Mouse (Mus musculus) erythroblast, embryonic 14.5 days (primary cell): ENCODE results near the gene Tmem176a. TPM values are rescaled to one million over a fixed set of nuclear protein-coding genes. Genes with fewer than 3 reads are reported as not detected.

Source experiments
- H3K27me3 ChIP-seq: 2 replicates; pipeline ENCODE4 v1.6.1; 2012; ENCODE audit warnings: inconsistent platforms; ENCODE audit not compliant: control insufficient read depth
- H3K36me3 ChIP-seq: 2 replicates; pipeline ENCODE4 v1.6.1; 2012; ENCODE audit warnings: mild to moderate bottlenecking, inconsistent platforms; ENCODE audit not compliant: control insufficient read depth
- H3K4me1 ChIP-seq: 2 replicates; pipeline ENCODE4 v1.6.1; 2012; ENCODE audit warnings: inconsistent platforms; ENCODE audit not compliant: control insufficient read depth
- H3K4me3 ChIP-seq: replicated peaks from 2 replicates; pipeline ENCODE3; 2012; ENCODE audit warnings: moderate library complexity, mild to moderate bottlenecking, inconsistent platforms
- H3K9me3 ChIP-seq: 2 replicates; pipeline ENCODE4 v1.6.1; 2012; ENCODE audit warnings: low read length, inconsistent platforms, mixed read lengths; ENCODE audit not compliant: control insufficient read depth
- GATA1 ChIP-seq: IDR thresholded peaks from 2 replicates; pipeline ENCODE4 v1.6.1; 2012; ENCODE audit warnings: low read length, inconsistent platforms, mixed read lengths
- TAL1 ChIP-seq: IDR thresholded peaks from 3 replicates; pipeline ENCODE4 v1.6.1; 2012; ENCODE audit warnings: low read length, inconsistent platforms, mixed read lengths
- polyA plus RNA-seq: library from polyadenylated mRNA; stranded (reverse); fragments of >175 nt; gene quantifications from 2 replicates; pipeline ENCODE4 v1.2.3, GENCODE M21; 2012

Tmem176a gene
- polyA plus RNA-seq, 1 experiment = 0.32 TPM

- no peak for TF ChIP-seq GATA1
- H3K27me3 ChIP-seq = no peaks in the 10 kb centered on the region
- H3K9me3 ChIP-seq = no peaks in the 10 kb centered on the region
Measured at GRCm38 (mm10) chr6:48869774-48870173, 29.1 kb downstream of the Tmem176a start.

GRCm38 (mm10) chr6:48872596-48872995, 31.9 kb downstream of the Tmem176a start, which contains the start of gene Aoc1:
Gene Aoc1 (plus strand): TSS chr6:48872896.
- TF ChIP-seq TAL1 = no peak
- Histone ChIP-seq H3K36me3 (no peaks in the 10 kb centered on the region), H3K4me3 (no peak within 1 kb of the TSS), H3K9me3 (no peaks in the 10 kb centered on the region), H3K4me1 (no peaks in the 10 kb centered on the region), H3K27me3 (no peaks in the 10 kb centered on the region)

More at GRCm38 (mm10) chr6:48869774-48870173, 29.1 kb downstream of the Tmem176a start:
- Histone ChIP-seq H3K4me1 (no peaks in the 10 kb centered on the region), H3K4me3 (no peak overlapping the region), H3K36me3 (no peaks in the 10 kb centered on the region)

- no peaks in the 10 kb centered on the region for H3K4me1 ChIP-seq
- no peaks in the 10 kb centered on the region for H3K36me3 ChIP-seq
- no peaks in the 10 kb centered on the region for H3K27me3 ChIP-seq
- TF ChIP-seq TAL1 = no peak
- TF ChIP-seq GATA1 = no peak
- H3K4me3 ChIP-seq = no peak overlapping the region
- no peaks in the 10 kb centered on the region for H3K9me3 ChIP-seq
Measured at GRCm38 (mm10) chr6:48874576-48874975, 33.9 kb downstream of the Tmem176a start.

- Histone ChIP-seq H3K4me3 (no peak overlapping the region), H3K27me3 (no peaks in the 10 kb centered on the region), H3K36me3 (no peaks in the 10 kb centered on the region), H3K9me3 (no peaks in the 10 kb centered on the region), H3K4me1 (no peaks in the 10 kb centered on the region)
- TF ChIP-seq TAL1 = no peak
- TF ChIP-seq GATA1 = no peak
Measured at GRCm38 (mm10) chr6:48875515-48875914, 34.8 kb downstream of the Tmem176a start.

- no peaks in the 10 kb centered on the region for H3K36me3 ChIP-seq
- no peak overlapping the region for H3K4me3 ChIP-seq
- H3K4me1 ChIP-seq = no peaks in the 10 kb centered on the region
- no peaks in the 10 kb centered on the region for H3K27me3 ChIP-seq
- H3K9me3 ChIP-seq = no peaks in the 10 kb centered on the region
- TF ChIP-seq GATA1 = no peak
- TF ChIP-seq TAL1 = no peak
Measured at GRCm38 (mm10) chr6:48876510-48877135, 35.9 kb downstream of the Tmem176a start.

- Histone ChIP-seq H3K27me3 (no peaks in the 10 kb centered on the region), H3K9me3 (no peaks in the 10 kb centered on the region), H3K4me3 (no peak overlapping the region), H3K4me1 (no peaks in the 10 kb centered on the region), H3K36me3 (no peaks in the 10 kb centered on the region)
- TF ChIP-seq TAL1 = no peak
- TF ChIP-seq GATA1 = no peak
Measured at GRCm38 (mm10) chr6:48894203-48894602, 53.5 kb downstream of the Tmem176a start.

GRCm38 (mm10) chr6:48894938-48895818, 54.5 kb downstream of the Tmem176a start:
- no peak for TF ChIP-seq GATA1
- no peak for TF ChIP-seq TAL1
- Histone ChIP-seq H3K36me3 (no peaks in the 10 kb centered on the region), H3K4me1 (no peaks in the 10 kb centered on the region), H3K4me3 (no peak overlapping the region), H3K9me3 (no peaks in the 10 kb centered on the region), H3K27me3 (no peaks in the 10 kb centered on the region)

GRCm38 (mm10) chr6:48895941-48896340, 55.2 kb downstream of the Tmem176a start:
- H3K36me3 ChIP-seq = no peaks in the 10 kb centered on the region
- H3K27me3 ChIP-seq = no peaks in the 10 kb centered on the region
- TF ChIP-seq GATA1 (no peak), TAL1 (no peak)
- H3K4me3 ChIP-seq = no peak overlapping the region
- no peaks in the 10 kb centered on the region for H3K4me1 ChIP-seq
- no peaks in the 10 kb centered on the region for H3K9me3 ChIP-seq

Other genes starting within 250 kb of the Tmem176a start
- gene Repin1, start 247.0 kb upstream of the Tmem176a start, polyA plus RNA-seq = 0.06 and 0.15 TPM in 2 replicates
- not detected in 2 replicates for gene Gm44965, start 247.0 kb upstream of the Tmem176a start, polyA plus RNA-seq
- gene Zfp775, start 238.9 kb upstream of the Tmem176a start, polyA plus RNA-seq = 0.03 TPM in 2 replicates
- gene AI854703, start 214.2 kb upstream of the Tmem176a start, polyA plus RNA-seq = 0.02 TPM in 1 of 2 replicates, not detected in the other
- not detected in 2 replicates for gene Gimap8, start 193.7 kb upstream of the Tmem176a start, polyA plus RNA-seq
- gene Gimap9, start 164.8 kb upstream of the Tmem176a start, polyA plus RNA-seq = 0.05 TPM in 1 of 2 replicates, not detected in the other
- not detected in 2 replicates for gene Gimap4, start 156.4 kb upstream of the Tmem176a start, polyA plus RNA-seq
- not detected in 2 replicates for gene Gimap6, start 132.7 kb upstream of the Tmem176a start, polyA plus RNA-seq
- gene Gm28053, start 122.3 kb upstream of the Tmem176a start, polyA plus RNA-seq = not detected in 2 replicates
- gene Gimap7, start 122.3 kb upstream of the Tmem176a start, polyA plus RNA-seq = not detected in 2 replicates
- 0.02 and 0.03 TPM in 2 replicates for gene Gimap1, start 101.9 kb upstream of the Tmem176a start, polyA plus RNA-seq
- 0.04 and 0.05 TPM in 2 replicates for gene Gimap5, start 94.7 kb upstream of the Tmem176a start, polyA plus RNA-seq
- 0.02 TPM in 1 of 2 replicates, not detected in the other for gene Gimap3, start 70.1 kb upstream of the Tmem176a start, polyA plus RNA-seq
- gene Tmem176b, start 577 bp downstream of the Tmem176a start, polyA plus RNA-seq = 0.10 and 0.18 TPM in 2 replicates
- not detected in 2 replicates for gene Aoc1, start 32.0 kb downstream of the Tmem176a start, polyA plus RNA-seq
- not detected in 2 replicates for gene 1600015I10Rik, start 89.0 kb downstream of the Tmem176a start, polyA plus RNA-seq
- gene Doxl2, start 134.0 kb downstream of the Tmem176a start, polyA plus RNA-seq = 0.04 TPM in 1 of 2 replicates, not detected in the other
- gene Svs1, start 145.9 kb downstream of the Tmem176a start, polyA plus RNA-seq = not detected in 2 replicates
- 0.03 and 0.07 TPM in 2 replicates for gene Gpnmb, start 195.6 kb downstream of the Tmem176a start, polyA plus RNA-seq
- gene Malsu1, start 232.9 kb downstream of the Tmem176a start, polyA plus RNA-seq = 2.9 and 4.5 TPM in 2 replicates